Mouse (Mus musculus) ES-E14 (cell line): ENCODE results near the gene Sh2d2a. TPM values are rescaled to one million over a fixed set of nuclear protein-coding genes. Genes with fewer than 3 reads are reported as not detected.
A peak's percentile ranks its signal among the peaks of the same experiment; 100 is the strongest.

Experiments used
- DNase-seq: peaks from one replicate; pipeline ENCODE4 v3.0.0-alpha.2; 2013; ENCODE audit warnings: low read depth, low spot score
- H3K27ac ChIP-seq: 2 replicates; pipeline ENCODE4 v1.5.1; 2012; ENCODE audit warnings: low read depth, mild to moderate bottlenecking, low read length, moderate library complexity, mixed read lengths; ENCODE audit not compliant: poor library complexity, insufficient read depth, severe bottlenecking
- H3K36me3 ChIP-seq: 2 replicates; pipeline ENCODE4 v1.6.1; 2012; ENCODE audit warnings: mild to moderate bottlenecking, low read length, moderate library complexity, mixed read lengths; ENCODE audit not compliant: control insufficient read depth, poor library complexity, insufficient read depth, severe bottlenecking
- H3K4me1 ChIP-seq, 2 experiments: fragments of 150-350 bp in 1 of 2; sonication (generic) in 1 of 2; 2 replicates each; pipeline ENCODE4 v1.6.1; 2012; ENCODE audit warnings: low read length in 2 of 2, mild to moderate bottlenecking in 1 of 2, mixed read lengths in 1 of 2; ENCODE audit not compliant: control insufficient read depth in 2 of 2, insufficient read depth in 2 of 2, poor library complexity in 1 of 2
- H3K4me3 ChIP-seq, 2 experiments: fragments of 150-350 bp in 1 of 2; sonication (generic) in 1 of 2; 2 replicates each; pipeline ENCODE4 v1.5.1; 2012; ENCODE audit warnings: low read length in 2 of 2, low read depth in 1 of 2, mild to moderate bottlenecking in 1 of 2, mixed read lengths in 1 of 2; ENCODE audit not compliant: insufficient read depth in 1 of 2, poor library complexity in 1 of 2, severe bottlenecking in 1 of 2
- H3K9ac ChIP-seq: 2 replicates; pipeline ENCODE4 v1.6.1; 2012; ENCODE audit warnings: low read depth, mild to moderate bottlenecking, low read length, mixed read lengths; ENCODE audit not compliant: poor library complexity, insufficient read depth, severe bottlenecking
- H3K9me3 ChIP-seq: fragments of 150-350 bp; sonication (generic); 2 replicates; pipeline ENCODE4 v1.6.1; 2012; ENCODE audit warnings: low read depth, mild to moderate bottlenecking, low read length; ENCODE audit not compliant: control insufficient read depth, insufficient read depth
- CHD2 ChIP-seq: IDR thresholded peaks from 2 replicates; pipeline ENCODE4 v1.6.1; 2014; ENCODE audit warnings: mild to moderate bottlenecking, low read depth, low read length, inconsistent platforms
- HCFC1 ChIP-seq: IDR thresholded peaks from 2 replicates; pipeline ENCODE4 v1.6.1; 2012; ENCODE audit warnings: low read length, inconsistent platforms, borderline replicate concordance; ENCODE audit not compliant: insufficient read depth
- MAFK ChIP-seq: IDR thresholded peaks from 2 replicates; pipeline ENCODE4 v1.6.1; 2014; ENCODE audit warnings: mild to moderate bottlenecking, low read depth, low read length, inconsistent platforms; ENCODE audit not compliant: insufficient read depth
- ZC3H11A ChIP-seq: IDR thresholded peaks from 2 replicates; pipeline ENCODE4 v1.6.1; 2012; ENCODE audit warnings: low read depth, mild to moderate bottlenecking, inconsistent platforms, low read length, borderline replicate concordance
- ZNF384 ChIP-seq: IDR thresholded peaks from 2 replicates; pipeline ENCODE4 v1.6.1; 2012; ENCODE audit warnings: low read depth, low read length, inconsistent platforms
- in situ Hi-C, 2 experiments: fragments of 600-800 bp; cut with MboI; formaldehyde crosslinking; loops; one replicate each; pipeline ENCODE4 v1.15.1; 2025; ENCODE audit warnings: low sequenced_read_pairs in 2 of 2, inconsistent platforms in 1 of 2; ENCODE audit not compliant: unreplicated experiment in 2 of 2
- total RNA-seq: library from RNA; depleted of rRNA; stranded (reverse); fragments of 300-350 nt; gene quantifications from 2 replicates; pipeline ENCODE4 v1.2.3, GENCODE M21; 2012; rRNA removed

Sh2d2a gene
- total RNA-seq = 0.05 and 0.22 TPM in 2 replicates

- no peaks in the 10 kb centered on the region for H3K36me3 ChIP-seq
- in situ Hi-C loops = no loop called here
- H3K4me1 ChIP-seq = no peaks in the 10 kb centered on the region
- H3K27ac ChIP-seq = no peak within 1 kb of the TSS
- no peaks in the 10 kb centered on the region for H3K9me3 ChIP-seq
- no peak for DNase-seq
- TF ChIP-seq ZNF384 (no peak), HCFC1 (no peak), CHD2 (no peak), ZC3H11A (no peak), MAFK (no peak)
- no peak within 1 kb of the TSS for H3K9ac ChIP-seq
- H3K4me3 ChIP-seq = no peak within 1 kb of the TSS
Measured at GRCm38 (mm10) chr3:87846650-87847110, at the start of gene Sh2d2a. Gene Sh2d2a (plus strand): TSS chr3:87846755.

DNA sequence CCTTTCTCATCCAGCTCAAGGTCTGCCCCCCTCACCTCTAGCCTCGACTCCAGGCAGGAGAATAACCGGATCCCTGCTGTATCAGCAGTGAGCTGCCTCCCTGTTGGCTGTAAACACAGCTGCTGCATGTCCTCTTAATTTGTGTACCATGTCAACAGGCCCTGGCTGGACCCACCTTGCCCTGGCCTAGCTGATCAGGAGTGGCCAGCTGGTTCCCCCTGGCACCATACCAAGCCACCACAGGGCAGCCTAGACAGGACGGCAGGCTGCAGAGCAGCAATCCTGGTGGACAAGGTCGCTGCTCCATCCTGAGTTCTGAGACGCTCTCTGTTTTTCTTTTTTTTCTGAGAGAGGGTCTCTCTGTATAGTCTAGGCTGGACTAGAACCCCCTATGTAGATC, 44.9 kb upstream of the Sh2d2a start:
- Histone ChIP-seq H3K9me3 (no peaks in the 10 kb centered on the region), H3K36me3 (no peaks in the 10 kb centered on the region), H3K9ac (no peak overlapping the region), H3K4me1 (peaks cover 0 to 5% of the 10 kb centered on the region in 2 experiments; a peak in 1 of 4 replicates), H3K27ac (no peak overlapping the region), H3K4me3 (no peak overlapping the region)
- no peak for DNase-seq
- no peak for TF ChIP-seq MAFK
- TF ChIP-seq CHD2 = no peak
- TF ChIP-seq HCFC1 = no peak
- no peak for TF ChIP-seq ZNF384
- TF ChIP-seq ZC3H11A = no peak
- in situ Hi-C loops = no loop called here

DNA sequence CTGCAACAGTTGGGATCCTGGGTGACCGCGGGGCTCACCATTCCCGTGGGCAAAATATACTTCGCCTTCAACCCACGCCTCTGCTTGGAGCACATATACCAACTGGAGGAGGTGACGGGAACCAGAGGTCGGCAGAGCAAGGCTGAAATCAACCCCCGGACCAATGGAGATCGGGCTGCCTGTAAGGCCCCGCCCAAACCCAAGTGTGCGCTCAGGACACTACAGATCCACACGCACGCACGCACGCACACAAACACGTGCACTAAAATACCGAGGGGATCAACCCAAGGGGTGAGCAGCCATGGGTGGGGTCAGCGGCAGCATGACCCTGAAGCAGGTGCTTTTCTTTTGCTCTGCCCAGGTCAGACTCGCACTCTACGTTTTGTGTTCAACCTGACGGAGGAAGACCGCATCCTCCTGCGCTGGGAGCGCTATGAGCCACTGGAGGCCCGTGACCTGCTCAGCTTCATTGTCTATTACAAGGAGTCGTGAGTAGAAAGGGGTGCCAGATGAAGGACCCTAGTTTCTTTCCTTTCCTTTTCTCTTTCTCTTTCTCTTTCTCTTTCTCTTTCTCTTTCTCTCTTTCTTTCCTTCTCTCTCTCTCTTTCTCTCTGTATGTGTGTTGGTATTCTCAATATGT, 42.4 kb upstream of the Sh2d2a start:
- in situ Hi-C loops = no loop called here
- TF ChIP-seq ZC3H11A = no peak
- no peak for TF ChIP-seq CHD2
- TF ChIP-seq HCFC1 = no peak
- TF ChIP-seq MAFK = no peak
- no peak for TF ChIP-seq ZNF384

DNA sequence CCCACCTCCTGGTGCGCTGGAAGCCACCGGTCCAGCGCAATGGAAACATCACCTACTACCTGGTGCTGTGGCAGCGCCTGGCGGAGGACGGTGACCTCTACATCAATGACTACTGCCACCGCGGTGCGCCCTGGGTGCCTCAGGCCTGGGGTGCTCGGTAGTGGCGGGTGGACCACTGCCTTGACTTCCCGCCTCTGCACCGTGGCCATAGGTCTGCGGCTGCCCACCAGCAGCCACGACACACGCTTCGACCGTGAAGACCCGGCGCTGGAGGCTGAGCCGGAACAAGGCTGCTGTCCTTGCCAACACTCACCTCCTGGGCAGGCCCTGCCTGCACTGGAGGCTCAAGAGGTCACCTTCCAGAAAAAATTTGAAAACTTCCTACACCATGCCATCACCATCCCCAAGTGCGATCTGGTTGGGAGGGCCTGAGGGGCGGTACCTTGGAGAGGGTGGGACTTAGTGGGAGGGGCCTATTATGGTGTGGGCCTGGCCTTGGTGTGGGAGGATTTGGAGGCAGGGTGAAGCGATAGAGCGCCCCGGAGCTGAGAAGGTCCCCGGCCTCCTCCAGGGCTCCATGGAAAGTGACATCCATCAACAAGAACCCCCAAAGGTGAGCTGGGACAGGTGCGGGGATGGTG, 37.1 kb upstream of the Sh2d2a start:
- H3K9me3 ChIP-seq = no peaks in the 10 kb centered on the region
- no peak overlapping the region for H3K9ac ChIP-seq
- H3K27ac ChIP-seq = no peak overlapping the region
- TF ChIP-seq HCFC1 (no peak), ZNF384 (no peak), MAFK (no peak), CHD2 (no peak), ZC3H11A (no peak)
- peaks cover 0 to 3% of the 10 kb centered on the region in 2 experiments; a peak in 1 of 4 replicates for H3K4me1 ChIP-seq
- peak; percentile 54 for DNase-seq
- in situ Hi-C loops = no loop called here
- H3K36me3 ChIP-seq = no peaks in the 10 kb centered on the region
- peak overlapping the region; percentile 60 to 64 for H3K4me3 ChIP-seq

More for the DNA sequence above, 42.4 kb upstream of the Sh2d2a start:
- H3K9ac ChIP-seq = no peak overlapping the region
- no peak for DNase-seq
- H3K36me3 ChIP-seq = no peaks in the 10 kb centered on the region
- peak overlapping the region; percentile 45 to 58 for H3K4me3 ChIP-seq
- H3K4me1 ChIP-seq = peaks cover 0 to 6% of the 10 kb centered on the region in 2 experiments; a peak in 1 of 4 replicates
- H3K9me3 ChIP-seq = no peaks in the 10 kb centered on the region
- no peak overlapping the region for H3K27ac ChIP-seq
